Mouse (Mus musculus): ENCODE measurements at regions not wholly inside any gene's neighbourhood (a gene's known extent, or its start where the extent isn't known, plus 50 kb on each side); places are given as distances from the start of the nearest gene placed in this dataset.

DNA sequence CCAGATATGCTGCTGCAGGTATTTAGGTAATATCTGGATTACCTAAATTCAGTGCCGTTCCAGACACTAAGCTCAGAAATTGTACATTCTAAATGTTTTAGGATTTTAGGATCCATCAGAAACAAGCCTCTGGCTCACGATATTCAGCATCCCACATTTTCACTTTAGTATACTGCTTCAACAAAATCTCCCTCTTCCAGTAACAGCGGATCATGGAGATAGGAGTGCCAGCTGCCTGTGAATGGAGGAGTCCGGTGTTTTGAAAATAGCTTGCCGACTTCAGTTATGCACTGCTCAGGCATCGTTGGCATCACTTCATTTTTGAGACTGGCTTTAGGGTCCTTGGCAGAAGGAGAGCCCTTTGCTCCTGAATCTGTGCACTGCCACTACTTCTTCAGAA is 2199.5 kb downstream of the 9330182O14Rik start:
- Histone ChIP-seq H3K4me1 (ENCODE audit: control insufficient read depth, insufficient read depth, low read length) (no peaks in the 10 kb centered on the region), H3K27ac (ENCODE audit: low read depth, low read length) (no peak overlapping the region), H3K27me3 (replicated peaks; ENCODE audit: control insufficient read depth, insufficient read depth, low read length) (no peaks in the 10 kb centered on the region), H3K4me3 (ENCODE audit: low read depth, low read length) (no peak overlapping the region), H3K9me3 (replicated peaks; ENCODE audit: control insufficient read depth, low read length) (no peaks in the 10 kb centered on the region), H3K9ac (ENCODE audit: low read length) (no peak overlapping the region), H3K4me2 (ENCODE audit: low read length) (no peak overlapping the region), H3K36me3 (ENCODE audit: control insufficient read depth, insufficient read depth, low read length) (no peaks in the 10 kb centered on the region)
- ATAC-seq (no peak), DNase-seq (ENCODE audit: low spot score) (no peak)
- WGBS: 90% methylated on average over 6 of the region's 6 CpGs

DNA sequence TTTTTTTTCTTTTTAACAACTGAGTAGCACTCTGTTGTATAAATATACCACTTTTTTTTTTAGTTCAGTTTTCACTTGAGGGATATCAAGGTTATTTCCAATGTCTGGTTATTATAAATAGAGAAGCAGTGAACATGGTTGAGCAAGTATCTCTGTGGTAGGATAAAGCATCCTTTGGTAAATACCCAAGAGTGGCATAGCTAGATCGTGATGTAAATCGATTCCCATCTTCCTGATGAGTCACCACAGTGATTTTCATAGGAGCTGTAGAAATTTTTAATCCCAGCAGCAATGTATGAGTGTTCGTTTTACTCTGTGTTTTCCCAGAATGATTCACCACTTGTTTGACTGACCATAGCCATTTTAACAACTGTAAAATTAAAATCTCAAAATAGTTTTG is 2212.0 kb downstream of the 9330182O14Rik start:
- Histone ChIP-seq H3K4me2 (ENCODE audit: low read length) (no peak overlapping the region), H3K4me1 (ENCODE audit: control insufficient read depth, insufficient read depth, low read length) (no peaks in the 10 kb centered on the region), H3K9me3 (replicated peaks; ENCODE audit: control insufficient read depth, low read length) (no peaks in the 10 kb centered on the region), H3K27ac (ENCODE audit: low read depth, low read length) (no peak overlapping the region), H3K36me3 (ENCODE audit: control insufficient read depth, insufficient read depth, low read length) (no peaks in the 10 kb centered on the region), H3K27me3 (replicated peaks; ENCODE audit: control insufficient read depth, insufficient read depth, low read length) (no peaks in the 10 kb centered on the region), H3K9ac (ENCODE audit: low read length) (no peak overlapping the region), H3K4me3 (ENCODE audit: low read depth, low read length) (no peak overlapping the region)
- ATAC-seq (no peak), DNase-seq (ENCODE audit: low spot score) (no peak)
- WGBS: 91% methylated on average over 3 of the region's 3 CpGs

DNA sequence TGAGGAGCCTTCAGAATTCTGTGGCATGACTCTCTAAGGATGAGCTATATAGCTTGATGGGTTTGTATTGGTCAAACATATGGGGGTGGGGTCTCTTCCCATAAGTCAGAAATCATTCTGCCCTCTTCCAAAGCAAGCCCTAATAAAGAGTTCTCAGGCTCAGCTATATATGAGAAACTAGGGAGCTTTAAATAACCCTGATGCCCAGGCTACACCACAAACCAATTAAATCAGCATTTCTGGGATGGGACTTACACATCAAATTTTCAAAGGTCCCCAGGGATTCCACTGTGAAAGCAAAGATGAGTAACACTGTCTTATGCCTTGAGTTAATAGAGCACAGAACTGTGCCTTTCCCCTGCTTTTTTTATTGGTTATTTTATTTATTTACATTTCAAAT is 2227.7 kb downstream of the 9330182O14Rik start:
- no peak overlapping the region for H3K4me2 ChIP-seq (ENCODE audit: low read length)
- no peak overlapping the region for H3K9ac ChIP-seq (ENCODE audit: low read length)
- no peak overlapping the region for H3K27ac ChIP-seq (ENCODE audit: low read depth, low read length)
- ATAC-seq (no peak), DNase-seq (ENCODE audit: low spot score) (no peak)
- no peaks in the 10 kb centered on the region for H3K27me3 ChIP-seq (replicated peaks; ENCODE audit: control insufficient read depth, insufficient read depth, low read length)
- no peaks in the 10 kb centered on the region for H3K4me1 ChIP-seq (ENCODE audit: control insufficient read depth, insufficient read depth, low read length)
- H3K9me3 ChIP-seq (replicated peaks; ENCODE audit: control insufficient read depth, low read length): no peaks in the 10 kb centered on the region
- H3K36me3 ChIP-seq (ENCODE audit: control insufficient read depth, insufficient read depth, low read length): no peaks in the 10 kb centered on the region
- H3K4me3 ChIP-seq (ENCODE audit: low read depth, low read length): no peak overlapping the region

DNA sequence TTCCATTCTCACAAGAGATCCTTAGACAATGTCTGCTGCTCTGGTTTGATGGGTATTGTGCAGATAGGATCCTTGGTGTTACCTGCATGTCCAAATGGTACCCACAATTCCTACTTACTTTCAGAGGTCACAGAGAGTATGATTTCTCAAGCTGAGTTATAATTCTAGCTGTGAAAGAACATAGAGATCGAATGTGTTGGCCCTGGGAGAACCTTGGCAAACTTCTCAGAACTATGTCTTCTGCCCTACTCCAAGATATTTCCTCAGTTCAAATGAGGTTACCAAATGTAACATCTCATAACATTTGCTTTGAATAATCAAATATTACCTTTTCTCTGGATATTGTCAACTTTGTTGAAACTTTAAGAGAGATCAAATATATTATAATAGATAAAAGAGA is 2230.8 kb downstream of the 9330182O14Rik start:
- ATAC-seq: no peak

DNA sequence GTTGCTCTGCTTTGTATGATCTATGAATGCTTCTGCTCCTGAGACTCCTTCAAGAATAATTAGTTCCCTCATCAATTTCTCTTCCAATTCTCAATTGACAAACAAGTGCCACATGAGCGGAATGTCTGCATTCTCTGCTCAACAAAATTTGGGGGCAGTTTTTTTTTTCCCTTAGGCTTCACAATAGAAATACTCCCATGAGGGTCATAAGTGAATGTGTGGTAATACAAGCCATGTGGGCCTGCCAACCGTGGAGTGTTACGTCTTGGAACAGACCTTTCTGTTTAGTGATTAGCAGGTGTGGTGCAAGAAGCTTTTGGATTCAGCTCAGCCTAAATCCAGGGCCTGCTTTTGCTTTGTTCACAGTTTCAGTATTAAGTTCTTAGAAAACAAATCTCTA is 2232.6 kb downstream of the 9330182O14Rik start:
- H3K27ac ChIP-seq (ENCODE audit: low read depth, low read length): no peak overlapping the region
- no peak overlapping the region for H3K4me2 ChIP-seq (ENCODE audit: low read length)
- WGBS: 56% methylated on average over 3 of the region's 3 CpGs
- no peaks in the 10 kb centered on the region for H3K36me3 ChIP-seq (ENCODE audit: control insufficient read depth, insufficient read depth, low read length)
- no peaks in the 10 kb centered on the region for H3K4me1 ChIP-seq (ENCODE audit: control insufficient read depth, insufficient read depth, low read length)
- no peaks in the 10 kb centered on the region for H3K9me3 ChIP-seq (replicated peaks; ENCODE audit: control insufficient read depth, low read length)
- no peak for DNase-seq (ENCODE audit: low spot score)
- ATAC-seq: no peak
- H3K4me3 ChIP-seq (ENCODE audit: low read depth, low read length): no peak overlapping the region
- no peak overlapping the region for H3K9ac ChIP-seq (ENCODE audit: low read length)
- H3K27me3 ChIP-seq (replicated peaks; ENCODE audit: control insufficient read depth, insufficient read depth, low read length): no peaks in the 10 kb centered on the region

More for the DNA sequence above, 2230.8 kb downstream of the 9330182O14Rik start:
- no peak overlapping the region for H3K27ac ChIP-seq (ENCODE audit: low read depth, low read length)
- H3K27me3 ChIP-seq (replicated peaks; ENCODE audit: control insufficient read depth, insufficient read depth, low read length): no peaks in the 10 kb centered on the region
- no peak overlapping the region for H3K9ac ChIP-seq (ENCODE audit: low read length)
- H3K4me1 ChIP-seq (ENCODE audit: control insufficient read depth, insufficient read depth, low read length): no peaks in the 10 kb centered on the region
- 85% methylated on average over 1 of the region's 1 CpGs for WGBS
- H3K4me3 ChIP-seq (ENCODE audit: low read depth, low read length): no peak overlapping the region
- no peaks in the 10 kb centered on the region for H3K9me3 ChIP-seq (replicated peaks; ENCODE audit: control insufficient read depth, low read length)
- H3K36me3 ChIP-seq (ENCODE audit: control insufficient read depth, insufficient read depth, low read length): no peaks in the 10 kb centered on the region
- no peak overlapping the region for H3K4me2 ChIP-seq (ENCODE audit: low read length)
- no peak for DNase-seq (ENCODE audit: low spot score)

DNA sequence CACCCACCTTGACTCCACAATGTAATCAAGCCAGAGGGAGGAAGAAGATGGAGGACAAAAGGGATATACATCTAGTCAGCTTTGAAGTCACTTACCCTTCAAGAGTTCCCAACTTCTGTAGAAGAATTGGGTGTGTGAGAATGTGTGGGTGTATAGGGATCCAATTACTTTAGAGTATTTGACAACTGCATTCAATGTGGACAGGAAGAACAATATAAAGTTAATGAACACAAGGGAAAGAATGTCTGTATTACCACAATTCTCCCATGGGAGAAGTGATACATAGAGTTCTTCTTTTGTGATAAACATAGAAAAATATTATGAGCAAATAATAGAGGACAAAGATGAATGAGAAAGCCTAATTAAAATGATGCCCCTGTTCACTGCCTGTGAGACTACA is 2235.4 kb downstream of the 9330182O14Rik start:
- Histone ChIP-seq H3K27me3 (replicated peaks; ENCODE audit: control insufficient read depth, insufficient read depth, low read length) (no peaks in the 10 kb centered on the region), H3K4me3 (ENCODE audit: low read depth, low read length) (no peak overlapping the region), H3K4me1 (ENCODE audit: control insufficient read depth, insufficient read depth, low read length) (no peaks in the 10 kb centered on the region), H3K9me3 (replicated peaks; ENCODE audit: control insufficient read depth, low read length) (no peaks in the 10 kb centered on the region), H3K4me2 (ENCODE audit: low read length) (no peak overlapping the region), H3K27ac (ENCODE audit: low read depth, low read length) (no peak overlapping the region), H3K9ac (ENCODE audit: low read length) (no peak overlapping the region), H3K36me3 (ENCODE audit: control insufficient read depth, insufficient read depth, low read length) (no peaks in the 10 kb centered on the region)
- ATAC-seq (no peak), DNase-seq (ENCODE audit: low spot score) (no peak)

DNA sequence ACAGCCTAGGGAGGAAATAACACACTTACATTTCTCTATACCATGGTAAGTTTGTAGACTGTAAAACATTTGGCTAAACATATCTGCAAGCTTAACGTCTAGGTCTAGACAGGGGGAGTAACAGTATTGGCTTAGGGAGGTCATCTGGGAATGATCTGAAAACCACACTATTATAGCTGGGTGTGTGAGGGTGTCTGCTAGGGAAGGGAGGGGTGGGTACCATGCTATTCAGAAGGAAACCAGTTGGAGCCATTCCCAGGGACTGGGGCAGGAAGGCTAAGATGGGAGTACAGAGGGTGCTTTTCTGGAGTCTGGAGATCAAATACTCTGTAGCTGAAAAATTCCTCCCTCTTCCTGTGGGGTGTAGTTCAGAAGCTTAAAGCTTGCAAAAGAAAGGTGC is 2235.9 kb downstream of the 9330182O14Rik start:
- no peak overlapping the region for H3K9ac ChIP-seq (ENCODE audit: low read length)
- no peak overlapping the region for H3K4me3 ChIP-seq (ENCODE audit: low read depth, low read length)
- DNase-seq (ENCODE audit: low spot score) (no peak), ATAC-seq (no peak)
- no peaks in the 10 kb centered on the region for H3K9me3 ChIP-seq (replicated peaks; ENCODE audit: control insufficient read depth, low read length)
- no peak overlapping the region for H3K27ac ChIP-seq (ENCODE audit: low read depth, low read length)
- 76% methylated on average over 1 of the region's 1 CpGs for WGBS
- H3K4me1 ChIP-seq (ENCODE audit: control insufficient read depth, insufficient read depth, low read length): no peaks in the 10 kb centered on the region
- H3K4me2 ChIP-seq (ENCODE audit: low read length): no peak overlapping the region
- H3K36me3 ChIP-seq (ENCODE audit: control insufficient read depth, insufficient read depth, low read length): no peaks in the 10 kb centered on the region
- H3K27me3 ChIP-seq (replicated peaks; ENCODE audit: control insufficient read depth, insufficient read depth, low read length): no peaks in the 10 kb centered on the region

DNA sequence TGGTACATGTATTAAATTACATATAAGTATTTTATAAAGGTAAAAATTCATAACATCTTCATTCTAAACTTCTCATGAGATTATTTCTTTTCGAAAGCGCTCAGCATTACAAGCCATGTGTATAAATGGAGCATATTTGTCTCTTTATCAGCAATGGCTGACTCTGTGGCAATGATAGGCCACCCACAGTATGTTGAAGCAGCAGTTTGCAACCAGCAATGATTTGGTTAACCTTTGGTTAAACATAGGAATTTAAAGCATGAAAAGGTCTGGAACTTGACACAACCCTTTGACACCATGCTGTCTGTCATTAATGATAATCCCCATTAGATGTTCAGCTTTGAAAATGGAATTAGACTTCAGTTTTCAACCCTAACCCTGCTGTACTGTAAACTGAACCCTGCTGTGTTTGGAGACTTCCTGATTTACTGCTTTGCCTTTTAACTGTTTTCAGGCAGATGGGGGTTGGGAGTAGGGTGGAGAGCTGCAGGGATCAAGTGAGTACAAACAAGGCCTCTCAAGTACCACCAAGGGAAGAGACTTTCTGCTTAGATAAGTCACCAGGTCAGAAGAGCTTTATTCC is 2238.6 kb downstream of the 9330182O14Rik start:
- H3K36me3 ChIP-seq (ENCODE audit: control insufficient read depth, insufficient read depth, low read length): no peaks in the 10 kb centered on the region
- H3K27ac ChIP-seq (ENCODE audit: low read depth, low read length): no peak overlapping the region
- H3K9ac ChIP-seq (ENCODE audit: low read length): no peak overlapping the region
- 95% methylated on average over 2 of the region's 2 CpGs for WGBS
- no peak overlapping the region for H3K4me2 ChIP-seq (ENCODE audit: low read length)
- no peak for DNase-seq (ENCODE audit: low spot score)
- no peaks in the 10 kb centered on the region for H3K4me1 ChIP-seq (ENCODE audit: control insufficient read depth, insufficient read depth, low read length)
- no peaks in the 10 kb centered on the region for H3K9me3 ChIP-seq (replicated peaks; ENCODE audit: control insufficient read depth, low read length)
- no peak for ATAC-seq
- no peaks in the 10 kb centered on the region for H3K27me3 ChIP-seq (replicated peaks; ENCODE audit: control insufficient read depth, insufficient read depth, low read length)
- H3K4me3 ChIP-seq (ENCODE audit: low read depth, low read length): no peak overlapping the region
